In genomic region chr1:133694301-133694700, GRCm38 (mm10) we compare ENCODE assay signal across 10 mouse cellular contexts. TPM values are rescaled to one million over a fixed set of nuclear protein-coding genes. Genes with fewer than 3 reads are reported as not detected.
DNase-seq lines count a peak whose midpoint lies in the region; ATAC-seq and TF ChIP-seq lines count a peak whose summit lies in the region.
"Had no signal": no experiment of that assay in that cellular context is flagged by ENCODE, and none has a peak within 500 bp of the region (broad histone marks: within the 10 kb centered on the region; RNA-seq: fewer than 3 reads in every experiment).

No protein-coding gene starts in this region.

- no peaks in the 10 kb centered on the region for H3K9me3 ChIP-seq in forebrain, embryonic 10.5 days
- H3K9me3 ChIP-seq in forebrain, embryonic 12.5 days = no peaks in the 10 kb centered on the region

- no peaks in the 10 kb centered on the region for H3K36me3 ChIP-seq in forebrain, embryonic 10.5 days (replicated peaks)
- no peaks in the 10 kb centered on the region for H3K36me3 ChIP-seq in forebrain, embryonic 12.5 days (replicated peaks)
- no peaks in the 10 kb centered on the region for H3K36me3 ChIP-seq in spleen, adult 2 months (ENCODE audit: control insufficient read depth, insufficient read depth, low read length)

- TF ChIP-seq CTCF in spleen, adult 2 months (IDR thresholded peaks at IDR 0.05; ENCODE audit: extremely low read depth, insufficient read depth, insufficient read length, insufficient replicate concordance) = no peak

- DNase-seq in forebrain, embryonic 10.5 days (ENCODE audit: extremely low spot score, low spot score) = no peak
- DNase-seq in spleen, adult 2 months (ENCODE audit: low read depth in 1 of 2, low spot score in 2 of 2) = no peak
- no peak for DNase-seq in spleen, postnatal 10 days (ENCODE audit: low spot score in 2 of 2)
- peak; percentile 32 to 49 for DNase-seq in kidney, postnatal 25 days
- DNase-seq in urinary bladder, postnatal 14 days (ENCODE audit: low spot score) = no peak
- DNase-seq in layer of hippocampus, adult 9-10 months (ENCODE audit: low spot score) = no peak
- no peak for DNase-seq in gastrocnemius, postnatal 25 days
- DNase-seq: adrenal gland, adult 8-10 months; thymus, postnatal 36 days had no signal

- WGBS in forebrain, embryonic 10.5 days = 0% methylated on average over 1 of the region's 1 CpGs
- 0% methylated on average over 1 of the region's 1 CpGs for WGBS in forebrain, embryonic 12.5 days
- WGBS in spleen, adult 2 months = 38% methylated on average over 1 of the region's 1 CpGs

- no peak for ATAC-seq in forebrain, embryonic 12.5 days (ENCODE audit: low FRiP score)

- no peaks in the 10 kb centered on the region for H3K27me3 ChIP-seq in forebrain, embryonic 10.5 days (ENCODE audit: poor library complexity, severe bottlenecking)
- peaks cover 4% of the 10 kb centered on the region; the same call in 1 of the 2 replicates for H3K27me3 ChIP-seq in forebrain, embryonic 12.5 days
- no peaks in the 10 kb centered on the region for H3K27me3 ChIP-seq in spleen, adult 2 months (ENCODE audit: control insufficient read depth, insufficient read depth, low read length)

- peak overlapping the region; percentile 72 for H3K27ac ChIP-seq in forebrain, embryonic 10.5 days
- H3K27ac ChIP-seq in forebrain, embryonic 12.5 days = no peak overlapping the region
- H3K27ac ChIP-seq in spleen, adult 2 months (ENCODE audit: insufficient read depth, low read length) = peak overlapping the region; percentile 83

- H3K4me3 ChIP-seq in forebrain, embryonic 10.5 days = no peak overlapping the region
- no peak overlapping the region for H3K4me3 ChIP-seq in forebrain, embryonic 12.5 days (replicated peaks)
- H3K4me3 ChIP-seq in spleen, adult 2 months (ENCODE audit: extremely low read depth, insufficient read depth, insufficient read length) = no peak overlapping the region

- TF ChIP-seq POLR2A in spleen, adult 2 months (IDR thresholded peaks at IDR 0.05; ENCODE audit: low read depth, low read length) = no peak

- H3K4me1 ChIP-seq in forebrain, embryonic 10.5 days = peaks cover 51% of the 10 kb centered on the region
- H3K4me1 ChIP-seq in forebrain, embryonic 12.5 days = peaks cover 24% of the 10 kb centered on the region
- H3K4me1 ChIP-seq in spleen, adult 2 months (ENCODE audit: control insufficient read depth, insufficient read depth, insufficient read length) = peaks cover 53% of the 10 kb centered on the region; the same call in 1 of the 2 replicates

- H3K9ac ChIP-seq in forebrain, embryonic 12.5 days = no peak overlapping the region

- no peak overlapping the region for H3K4me2 ChIP-seq in forebrain, embryonic 12.5 days

RNA-seq across cellular contexts. Expression of gene Lax1, which starts 4.4 kb away (rescaled TPM):
- 0.44 and 0.93 TPM in 2 replicates for polyA plus RNA-seq in forebrain, embryonic 10.5 days (2016; fragmentation: Nextera tagmentation; extraction: Ambion mirVana)
- 0.20 and 0.22 TPM in 2 replicates for polyA plus RNA-seq in forebrain, embryonic 12.5 days (2016; fragmentation: Nextera tagmentation; extraction: Ambion mirVana)
- polyA plus RNA-seq in spleen, adult 2 months (2012; rRNA removed) = 35.4 and 39.2 TPM in 2 replicates
- under 1 TPM in 1 of 2 experiments, not detected in 1; 0.35 TPM for total RNA-seq in gastrocnemius, postnatal 25 days (2021)

RNA-seq across cellular contexts. Expression of gene Gm38394, which starts 33.2 kb away (rescaled TPM):
- polyA plus RNA-seq in forebrain, embryonic 10.5 days (2016; fragmentation: Nextera tagmentation; extraction: Ambion mirVana) = 4.3 and 4.4 TPM in 2 replicates
- polyA plus RNA-seq in forebrain, embryonic 12.5 days (2016; fragmentation: Nextera tagmentation; extraction: Ambion mirVana) = 6.3 and 6.4 TPM in 2 replicates
- 1.4 and 1.6 TPM in 2 replicates for polyA plus RNA-seq in spleen, adult 2 months (2012; rRNA removed)
- total RNA-seq in gastrocnemius, postnatal 25 days (2021) = 10 to 100 TPM; 22.2 to 28.3 TPM

RNA-seq across cellular contexts. Expression of gene Zbed6, which starts 33.6 kb away (rescaled TPM):
- polyA plus RNA-seq in forebrain, embryonic 10.5 days (2016; fragmentation: Nextera tagmentation; extraction: Ambion mirVana) = not detected in 2 replicates
- not detected in 2 replicates for polyA plus RNA-seq in forebrain, embryonic 12.5 days (2016; fragmentation: Nextera tagmentation; extraction: Ambion mirVana)
- 1.2 and 1.7 TPM in 2 replicates for polyA plus RNA-seq in spleen, adult 2 months (2012; rRNA removed)
- total RNA-seq in gastrocnemius, postnatal 25 days (2021) = 1 to 10 TPM; 6.1 to 8.9 TPM

Comparison
In these comparisons a context has a peak if more than half of its experiments do, and no peak if none do; other contexts are left out.
1. DNase-seq: peak in kidney, postnatal 25 days (2 of 2); none in forebrain, embryonic 10.5 days (single experiment), spleen, adult 2 months (0 of 2), spleen, postnatal 10 days (0 of 2), urinary bladder, postnatal 14 days (single experiment), layer of hippocampus, adult 9-10 months (single experiment) and gastrocnemius, postnatal 25 days (single experiment).
2. RNA of gene Lax1, which starts 4.4 kb away (polyA plus RNA-seq): 35.4 to 39.2 TPM in spleen, adult 2 months; 0.44 to 0.93 TPM in forebrain, embryonic 10.5 days and 0.20 to 0.22 TPM in forebrain, embryonic 12.5 days; every median in the first group is over 10 times any median in the second.